Mouse (Mus musculus) ES-Bruce4 (cell line): ENCODE data around the gene Cntnap5b.

Experiments used
- EP300 ChIP-seq: IDR thresholded peaks from 2 replicates; pipeline ENCODE4 v1.6.1; 2011; ENCODE audit warnings: low read depth, low read length; ENCODE audit not compliant: insufficient read depth
- POLR2A ChIP-seq: IDR thresholded peaks from one replicate; pipeline ENCODE4 v1.8.1; 2011; ENCODE audit warnings: low read length; ENCODE audit not compliant: insufficient read depth

GRCm38 (mm10) chr1:99907774-99908173 is 135.2 kb downstream of the Cntnap5b start:
- TF ChIP-seq EP300 (no peak), POLR2A (no peak)
